Mouse (Mus musculus) lung, adult 2 months (tissue): ENCODE measurements around the gene Ncoa6.

ENCODE experiments used
- CTCF ChIP-seq: fragments of 200-500 bp; IDR thresholded peaks from 2 replicates; pipeline ENCODE4 v1.5.1; 2011; ENCODE audit warnings: mild to moderate bottlenecking, low read length, control low read depth; ENCODE audit not compliant: insufficient read depth
- POLR2A ChIP-seq: fragments of 200-500 bp; IDR thresholded peaks from 2 replicates; pipeline ENCODE4 v1.6.1; 2011; ENCODE audit warnings: low read depth, mild to moderate bottlenecking, control low read depth, low read length, borderline replicate concordance; ENCODE audit errors: extremely low read depth

GRCm38 (mm10) chr2:155515941-155516340, 42.2 kb upstream of the Ncoa6 start:
- TF ChIP-seq CTCF (peak; percentile 56), POLR2A (no peak)
